Mouse (Mus musculus) natural killer cell, adult 2 months (primary cell): ENCODE measurements around the gene Immp2l.
"Not testable (repeated sequence)": the region's sequence is repeated elsewhere in the genome, so short reads cannot be mapped to it uniquely, and the experiment has no call there.

Source experiments
- DNase-seq, 2 experiments: peaks; one replicate each; pipeline ENCODE4 v3.0.0; 2022; ENCODE audit warnings: low spot score in 2 of 2

The Immp2l gene

GRCm38 (mm10) chr12:41668280-41668679 is 644.4 kb downstream of the Immp2l start:
- no peak for DNase-seq

- no peak for DNase-seq
Observed at GRCm38 (mm10) chr12:41669481-41669880, 645.6 kb downstream of the Immp2l start.

- no peak for DNase-seq
Observed at GRCm38 (mm10) chr12:41674861-41675260, 651.0 kb downstream of the Immp2l start.

- no peak for DNase-seq
Observed at GRCm38 (mm10) chr12:41680141-41680540, 656.3 kb downstream of the Immp2l start.

GRCm38 (mm10) chr12:41682141-41682540 is 658.3 kb downstream of the Immp2l start:
- DNase-seq: no peak

GRCm38 (mm10) chr12:41689809-41690208 is 665.9 kb downstream of the Immp2l start:
- no peak for DNase-seq

- DNase-seq: no peak
Observed at GRCm38 (mm10) chr12:41710608-41711007, 686.7 kb downstream of the Immp2l start.

GRCm38 (mm10) chr12:41716946-41717345 is 693.1 kb downstream of the Immp2l start:
- DNase-seq: no peak

- no peak for DNase-seq
Observed at GRCm38 (mm10) chr12:41724585-41724984, 700.7 kb downstream of the Immp2l start.

GRCm38 (mm10) chr12:41726720-41727119 is 702.8 kb downstream of the Immp2l start:
- DNase-seq: no peak

GRCm38 (mm10) chr12:41727221-41727620 is 703.3 kb downstream of the Immp2l start:
- no peak for DNase-seq

- no peak for DNase-seq
Observed at GRCm38 (mm10) chr12:41727764-41728338, 704.0 kb downstream of the Immp2l start.

- no peak for DNase-seq
Observed at GRCm38 (mm10) chr12:41728467-41728866, 704.6 kb downstream of the Immp2l start.

- DNase-seq: no peak
Observed at GRCm38 (mm10) chr12:41729780-41730179, 705.9 kb downstream of the Immp2l start.

- DNase-seq: no peak
Observed at GRCm38 (mm10) chr12:41733168-41733567, 709.3 kb downstream of the Immp2l start.

- no peak for DNase-seq
Observed at GRCm38 (mm10) chr12:41742887-41743286, 719.0 kb downstream of the Immp2l start.

GRCm38 (mm10) chr12:41763396-41763795 is 739.5 kb downstream of the Immp2l start:
- no peak for DNase-seq

- DNase-seq: no peak
Observed at GRCm38 (mm10) chr12:41773961-41774360, 750.1 kb downstream of the Immp2l start.

- no peak for DNase-seq
Observed at GRCm38 (mm10) chr12:41774623-41775323, 750.9 kb downstream of the Immp2l start.

- not testable (repeated sequence) for DNase-seq
Observed at GRCm38 (mm10) chr12:41777762-41778161, 753.9 kb downstream of the Immp2l start.

GRCm38 (mm10) chr12:41793681-41794080 is 769.8 kb downstream of the Immp2l start:
- DNase-seq: not testable (repeated sequence)

- no peak for DNase-seq
Observed at GRCm38 (mm10) chr12:41829517-41829916, 805.6 kb downstream of the Immp2l start.

GRCm38 (mm10) chr12:41831731-41832130 is 807.8 kb downstream of the Immp2l start:
- no peak for DNase-seq

GRCm38 (mm10) chr12:41834646-41835045 is 810.8 kb downstream of the Immp2l start:
- no peak for DNase-seq
